Mouse (Mus musculus): ENCODE data around the gene Epb42.
"Not testable (repeated sequence)": the region's sequence is repeated elsewhere in the genome, so short reads cannot be mapped to it uniquely, and the experiment has no call there.

DNA sequence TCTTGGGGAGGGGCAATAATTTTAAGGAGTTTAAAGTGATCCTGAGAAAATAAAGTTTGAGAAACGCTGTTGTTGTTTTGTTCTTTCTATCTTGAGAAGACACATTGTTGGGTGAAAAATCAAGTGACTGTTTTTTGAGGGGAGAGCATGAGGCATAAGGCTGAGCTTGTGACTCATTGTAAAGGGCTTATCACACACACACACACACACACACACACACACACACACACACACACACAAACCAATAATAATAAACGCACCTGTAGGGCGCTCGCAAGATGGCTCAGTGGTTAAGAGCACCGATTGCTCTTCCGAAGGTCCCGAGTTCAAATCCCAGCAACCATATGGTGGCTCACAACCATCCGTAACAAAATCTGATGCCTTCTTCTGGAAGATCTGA is 64.6 kb downstream of the Epb42 start:
- TF ChIP-seq GATA1 (IDR thresholded peaks at IDR 0.05; ENCODE audit: borderline replicate concordance, low read length); GATA2 (IDR thresholded peaks at IDR 0.05; ENCODE audit: borderline replicate concordance, low read depth, low read length); CTCF (IDR thresholded peaks at IDR 0.05; ENCODE audit: low read depth, low read length); POLR2AphosphoS5 (IDR thresholded peaks at IDR 0.05; ENCODE audit: insufficient replicate concordance, low read depth, low read length): not testable (repeated sequence)
